Mouse (Mus musculus): ENCODE data around the gene Icam4.

Icam4 gene

DNA sequence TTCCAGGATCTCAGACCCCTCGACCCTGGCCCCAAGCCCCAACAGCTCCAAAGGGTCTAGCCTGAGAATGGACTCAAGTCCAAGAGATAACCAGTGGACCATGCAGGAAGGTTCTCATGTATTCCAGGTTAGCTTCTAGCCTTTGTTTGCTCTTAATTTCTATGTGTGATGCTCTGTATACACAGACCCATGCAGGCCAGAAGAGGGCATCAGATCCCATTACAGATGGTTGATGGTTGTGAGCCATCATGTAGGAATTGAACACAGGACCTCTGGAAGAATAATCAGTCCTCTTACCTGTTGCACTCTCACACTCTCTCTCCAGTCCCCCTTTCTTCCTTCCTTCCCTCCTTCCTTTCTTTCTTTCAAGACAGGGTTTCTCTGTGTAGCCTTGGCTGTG lies 16.8 kb upstream of the Icam4 start:
- no peak for DNase-seq

DNA sequence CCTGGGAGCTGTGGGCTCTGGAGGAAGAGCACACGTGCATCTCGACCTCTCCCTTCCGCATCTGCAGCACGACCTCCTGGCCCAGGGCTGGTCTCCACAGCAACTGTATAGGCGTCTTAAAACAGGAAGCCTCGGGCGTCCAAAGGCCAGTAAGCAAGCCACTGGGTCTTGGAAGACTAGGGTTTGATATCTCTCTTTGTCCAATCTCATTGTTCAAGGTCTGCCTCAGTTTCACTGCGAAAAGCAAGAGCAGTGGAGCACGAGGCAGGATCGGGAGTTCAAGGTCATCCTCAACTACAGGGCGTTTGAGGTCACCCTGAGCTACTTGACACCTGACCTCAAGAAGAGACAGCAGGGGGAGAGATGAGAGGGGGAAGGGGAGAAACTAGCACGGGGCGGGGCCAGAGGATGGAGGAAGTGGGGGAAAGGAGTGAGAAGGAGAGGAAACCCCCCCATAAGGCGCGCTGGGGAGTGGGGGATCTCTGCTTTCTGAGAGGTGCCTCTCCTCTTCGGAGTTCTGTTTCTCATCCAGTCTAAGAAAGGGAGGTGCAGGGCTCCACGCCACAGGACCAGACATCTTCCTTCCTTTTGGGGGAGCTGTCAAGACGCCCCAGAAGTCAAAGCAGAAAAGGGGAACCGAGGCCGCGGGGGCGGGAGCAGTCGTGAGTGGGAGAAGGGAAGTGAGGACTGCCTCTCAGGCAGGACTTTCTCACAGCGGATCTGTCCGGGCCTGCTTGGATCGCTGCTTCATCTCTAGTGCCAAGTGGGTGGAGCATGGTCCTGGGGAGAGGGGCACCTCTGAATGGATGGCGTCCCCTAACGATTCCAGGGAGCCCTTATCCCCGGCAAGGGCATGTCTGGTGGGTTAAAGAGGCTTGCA lies 14.2 kb upstream of the Icam4 start:
- peak in 1 of 2 experiments; percentile 53 for DNase-seq

DNA sequence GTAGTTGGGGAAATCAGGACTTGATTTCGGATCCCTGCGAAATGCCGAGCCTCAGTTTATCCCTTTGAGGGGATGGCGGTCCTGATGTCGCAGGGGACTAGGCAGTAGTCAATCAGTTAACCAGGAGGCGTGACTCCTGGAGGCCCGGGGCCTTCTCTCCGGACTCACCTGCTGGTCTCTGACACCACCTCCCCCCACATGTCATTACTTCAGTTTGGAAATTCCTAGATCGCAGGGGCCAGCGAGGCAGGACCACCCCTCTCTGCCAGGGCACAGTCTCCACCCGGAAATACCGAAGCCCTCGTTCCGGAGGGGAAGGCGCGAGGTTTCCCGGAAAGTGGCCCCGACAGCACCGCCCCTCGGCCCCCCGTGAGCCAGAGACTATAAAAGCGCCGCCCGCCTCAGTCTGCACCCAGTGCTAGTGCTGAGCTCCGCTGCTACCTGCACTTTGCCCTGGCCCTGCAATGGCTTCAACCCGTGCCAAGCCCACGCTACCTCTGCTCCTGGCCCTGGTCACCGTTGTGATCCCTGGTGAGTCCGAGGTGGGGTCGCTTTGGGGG lies 13.5 kb upstream of the Icam4 start, which contains the start of gene Icam1:
TSS of gene Icam1 (plus strand) at position 415 of the 560 bp plus-strand sequence.
- peak; percentile 34 to 35 for DNase-seq

DNA sequence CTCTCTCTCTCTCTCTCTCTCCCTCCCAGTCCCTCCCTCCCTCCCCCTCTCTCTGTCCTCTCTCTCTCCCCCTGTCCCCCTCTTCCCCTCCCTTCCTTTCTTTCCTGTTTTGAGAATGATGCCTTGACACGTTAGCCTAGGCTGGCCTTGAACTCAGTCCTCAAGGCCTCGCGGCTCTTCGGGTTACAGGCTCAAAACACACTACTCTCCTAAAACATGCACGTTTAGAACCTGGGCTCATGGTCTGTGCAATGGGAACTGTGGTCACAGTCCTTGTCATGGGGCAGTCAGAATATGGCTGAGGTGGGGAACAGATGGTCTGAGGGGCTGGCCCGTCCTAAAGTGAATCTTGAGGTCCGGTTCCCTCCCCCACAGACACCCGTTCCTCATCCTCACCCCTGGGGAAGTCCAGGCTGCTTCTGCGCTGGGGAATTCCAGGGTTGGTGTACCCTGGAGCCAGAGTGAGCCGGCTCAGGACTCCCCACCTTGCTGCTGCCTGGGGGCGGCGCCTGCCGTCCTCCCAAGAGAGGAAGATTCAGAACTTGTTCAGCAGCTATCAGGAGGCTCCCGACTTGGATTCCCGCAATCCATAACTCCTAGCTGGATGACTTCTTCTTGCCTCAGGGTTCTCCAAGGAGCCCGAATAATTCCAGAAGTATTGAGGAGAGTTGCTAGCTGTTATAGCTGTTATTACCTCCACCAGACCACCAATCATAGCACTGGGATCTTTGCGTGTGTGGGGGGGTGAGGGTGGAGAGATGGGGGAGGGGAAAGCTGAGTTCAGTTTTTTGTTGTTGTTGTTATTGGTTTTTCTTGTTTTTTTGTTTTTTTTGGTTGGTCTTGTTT lies 12.6 kb upstream of the Icam4 start:
- no peak for DNase-seq

DNA sequence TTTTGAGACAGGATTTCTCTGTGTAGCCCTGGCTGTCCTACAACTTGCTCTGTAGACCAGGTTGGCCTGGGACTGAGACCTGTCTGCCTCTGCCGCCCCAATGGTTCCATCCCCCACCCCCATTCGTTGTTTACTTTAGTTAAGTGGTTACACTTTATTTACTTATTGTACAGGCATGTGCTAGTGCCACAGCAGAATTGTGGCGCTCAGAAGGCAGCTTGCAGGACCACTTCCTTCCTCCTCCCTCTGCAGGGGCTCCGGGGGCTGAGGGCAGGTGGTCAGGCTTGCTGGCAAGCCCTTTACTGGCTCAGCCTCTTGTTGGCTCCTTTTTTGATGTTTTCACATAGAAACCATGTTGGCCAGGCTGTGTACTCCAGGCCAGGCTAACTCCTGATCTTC lies 12.0 kb upstream of the Icam4 start:
- peak in 1 of 2 experiments; percentile 34 for DNase-seq

DNA sequence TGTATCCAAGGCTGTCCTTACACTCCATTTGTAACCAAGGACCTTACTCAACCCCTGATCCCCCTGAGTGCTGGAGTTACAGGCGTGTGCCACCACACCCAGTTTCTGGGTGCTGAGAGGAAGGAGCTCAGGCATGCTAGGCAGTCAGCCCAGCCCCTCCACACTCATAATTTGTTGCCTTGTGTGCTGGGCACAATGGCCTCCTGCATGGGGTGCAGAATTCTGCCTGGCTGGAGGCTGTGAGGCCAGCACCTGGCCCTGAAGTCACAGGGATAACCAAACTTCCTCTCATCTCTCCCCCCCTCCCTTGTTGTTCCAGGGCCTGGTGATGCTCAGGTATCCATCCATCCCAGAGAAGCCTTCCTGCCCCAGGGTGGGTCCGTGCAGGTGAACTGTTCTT lies 10.6 kb upstream of the Icam4 start:
- no peak for DNase-seq

DNA sequence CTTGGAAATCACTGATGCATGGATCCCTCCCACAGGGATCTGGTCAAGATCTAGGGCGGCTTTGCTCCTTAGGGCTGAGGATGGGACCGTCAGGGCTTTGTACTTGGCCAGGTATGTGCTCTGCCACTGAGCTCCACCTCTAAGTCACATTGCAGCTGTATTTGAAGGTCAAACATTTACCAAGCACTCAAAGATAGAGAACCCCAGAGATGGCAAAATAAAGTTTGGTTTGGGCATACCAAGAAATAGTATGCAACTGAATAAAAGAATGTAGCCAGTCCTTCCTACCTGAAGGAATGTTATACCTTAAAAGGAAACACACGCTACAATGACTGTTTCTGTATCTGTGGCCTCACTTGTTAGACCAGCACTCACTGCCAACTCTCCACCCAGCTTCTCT lies 7.8 kb upstream of the Icam4 start:
- no peak for DNase-seq

DNA sequence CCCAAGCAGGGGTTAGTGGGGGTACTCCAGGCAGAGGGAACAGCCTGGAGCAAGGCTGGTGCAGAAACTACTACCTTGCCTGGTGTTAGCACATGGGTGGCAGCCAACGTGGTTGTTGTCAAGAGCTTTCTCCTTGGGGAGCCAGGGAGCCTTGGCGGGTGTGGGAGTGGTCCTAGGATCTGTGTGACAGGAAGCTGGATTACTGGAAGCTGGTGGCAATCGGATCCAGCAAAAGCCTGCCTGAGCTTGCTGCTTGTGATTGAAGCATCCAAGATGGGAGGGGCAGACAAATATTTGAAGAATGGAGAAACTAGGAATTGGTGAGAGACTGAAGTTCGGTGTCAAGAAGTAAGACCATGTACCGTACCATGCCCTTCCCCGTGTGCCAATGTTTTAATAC lies 6.9 kb upstream of the Icam4 start:
- no peak for DNase-seq

DNA sequence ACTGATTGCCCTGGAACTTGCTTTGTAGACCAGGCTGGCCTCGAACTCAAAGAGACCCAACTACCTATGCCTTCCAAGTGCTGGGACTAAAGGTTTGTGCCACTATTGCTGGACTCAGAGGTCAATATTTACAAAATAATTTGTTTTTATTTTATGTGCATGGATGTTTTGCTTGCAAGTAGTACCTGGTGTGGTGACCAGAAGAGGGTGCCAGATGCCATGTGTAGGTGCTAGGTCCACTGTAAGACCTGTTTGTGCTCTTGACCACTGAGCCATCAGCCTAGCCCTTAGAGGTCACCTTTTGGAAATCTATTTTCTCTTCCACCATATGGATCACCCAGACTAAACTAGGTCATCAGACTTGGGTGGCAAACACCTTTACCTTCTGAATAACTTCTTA lies 6.4 kb upstream of the Icam4 start:
- DNase-seq: no peak

DNA sequence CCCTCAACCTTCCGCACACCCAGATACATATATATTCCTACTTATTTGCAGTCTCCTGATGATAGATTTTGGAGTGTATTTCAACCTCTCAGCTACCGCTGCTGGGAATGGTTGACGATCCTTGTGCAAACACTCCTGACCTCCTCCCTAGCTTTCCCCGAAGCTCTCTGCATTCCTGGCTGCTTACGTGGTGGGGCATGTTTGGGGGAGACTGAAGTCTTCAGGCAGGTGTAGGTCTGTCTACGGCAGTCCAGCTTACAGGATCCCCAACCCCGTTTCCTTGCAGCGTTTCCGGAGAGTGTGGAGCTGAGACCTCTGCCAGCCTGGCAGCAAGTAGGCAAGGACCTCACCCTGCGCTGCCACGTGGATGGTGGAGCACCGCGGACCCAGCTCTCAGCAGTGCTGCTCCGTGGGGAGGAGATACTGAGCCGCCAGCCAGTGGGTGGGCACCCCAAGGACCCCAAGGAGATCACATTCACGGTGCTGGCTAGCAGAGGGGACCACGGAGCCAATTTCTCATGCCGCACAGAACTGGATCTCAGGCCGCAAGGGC lies 3.8 kb upstream of the Icam4 start:
- DNase-seq: no peak

DNA sequence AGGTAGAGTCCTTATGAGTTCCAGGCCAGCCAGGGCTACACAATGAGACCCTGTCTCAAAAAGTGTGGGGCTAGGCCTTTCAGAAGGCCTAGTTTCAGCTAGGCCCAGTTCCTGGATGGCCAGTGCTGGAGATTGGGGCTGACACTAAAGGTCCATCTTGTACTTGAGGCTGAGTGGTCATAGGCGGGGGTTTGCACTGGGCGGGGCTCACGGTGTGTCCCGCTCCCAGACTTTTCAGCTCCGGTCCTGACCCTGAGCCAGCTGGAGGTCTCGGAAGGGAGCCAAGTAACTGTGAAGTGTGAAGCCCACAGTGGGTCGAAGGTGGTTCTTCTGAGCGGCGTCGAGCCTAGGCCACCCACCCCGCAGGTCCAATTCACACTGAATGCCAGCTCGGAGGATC lies 2.3 kb upstream of the Icam4 start:
- no peak for DNase-seq

DNA sequence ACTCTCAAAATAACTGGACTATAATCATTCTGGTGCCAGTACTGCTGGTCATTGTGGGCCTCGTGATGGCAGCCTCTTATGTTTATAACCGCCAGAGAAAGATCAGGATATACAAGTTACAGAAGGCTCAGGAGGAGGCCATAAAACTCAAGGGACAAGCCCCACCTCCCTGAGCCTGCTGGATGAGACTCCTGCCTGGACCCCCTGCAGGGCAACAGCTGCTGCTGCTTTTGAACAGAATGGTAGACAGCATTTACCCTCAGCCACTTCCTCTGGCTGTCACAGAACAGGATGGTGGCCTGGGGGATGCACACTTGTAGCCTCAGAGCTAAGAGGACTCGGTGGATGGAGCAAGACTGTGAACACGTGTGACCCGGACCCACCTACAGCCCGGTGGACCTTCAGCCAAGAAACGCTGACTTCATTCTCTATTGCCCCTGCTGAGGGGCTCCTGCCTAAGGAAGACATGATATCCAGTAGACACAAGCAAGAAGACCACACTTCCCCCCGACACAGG lies 1.3 kb upstream of the Icam4 start:
- DNase-seq: peak; percentile 54 to 59

DNA sequence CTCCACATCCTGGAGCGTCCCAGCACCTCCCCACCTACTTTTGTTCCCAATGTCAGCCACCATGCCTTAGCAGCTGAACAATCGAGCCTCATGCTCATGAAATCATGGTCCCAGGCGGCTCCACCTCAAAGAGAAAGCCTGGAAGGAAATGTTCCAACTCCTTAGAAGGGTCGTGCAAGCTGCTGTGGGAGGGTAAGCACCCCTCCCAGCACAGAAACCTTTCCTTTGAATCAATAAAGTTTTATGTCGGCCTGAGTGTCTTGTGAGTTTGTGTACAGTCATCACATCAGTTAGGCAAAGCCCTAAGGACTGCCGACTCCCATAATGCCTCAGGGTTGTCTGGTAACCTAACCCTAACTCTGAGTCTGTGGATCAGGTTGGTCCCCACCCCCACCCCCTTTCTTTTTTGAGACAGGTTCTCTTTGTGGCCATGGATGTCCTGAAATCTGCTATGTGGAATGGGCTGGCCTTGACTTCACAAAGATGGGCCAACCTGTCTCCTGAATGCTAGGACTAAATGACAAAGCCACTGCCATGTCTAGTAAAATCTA lies 538 bp upstream of the Icam4 start:
- DNase-seq: no peak

DNA sequence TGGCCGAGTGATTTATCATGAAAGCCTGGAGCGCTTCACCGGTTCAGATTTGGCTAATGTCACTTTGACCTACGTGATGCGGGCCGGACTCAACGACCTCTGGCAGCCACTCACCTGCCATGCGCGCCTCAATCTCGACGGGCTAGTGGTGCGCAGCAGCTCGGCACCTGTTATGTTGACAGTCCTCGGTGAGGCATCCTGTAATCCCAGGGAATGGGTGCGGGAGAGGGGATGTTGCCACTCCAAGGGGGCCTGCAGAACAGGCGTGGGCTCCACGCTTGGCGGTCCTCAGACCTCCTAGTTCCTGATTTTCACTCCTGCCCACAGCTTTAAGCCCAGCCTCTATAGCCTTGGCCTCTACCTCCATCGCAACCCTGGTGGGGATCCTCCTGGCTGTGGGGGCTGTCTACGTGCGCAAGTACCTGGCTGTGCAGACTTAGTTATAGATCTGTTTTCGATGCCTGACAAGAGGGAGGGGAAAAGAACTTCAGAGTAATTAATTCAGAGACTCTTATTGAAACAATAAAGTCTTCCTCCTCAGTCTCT lies 955 bp downstream of the Icam4 start:
- DNase-seq: no peak

DNA sequence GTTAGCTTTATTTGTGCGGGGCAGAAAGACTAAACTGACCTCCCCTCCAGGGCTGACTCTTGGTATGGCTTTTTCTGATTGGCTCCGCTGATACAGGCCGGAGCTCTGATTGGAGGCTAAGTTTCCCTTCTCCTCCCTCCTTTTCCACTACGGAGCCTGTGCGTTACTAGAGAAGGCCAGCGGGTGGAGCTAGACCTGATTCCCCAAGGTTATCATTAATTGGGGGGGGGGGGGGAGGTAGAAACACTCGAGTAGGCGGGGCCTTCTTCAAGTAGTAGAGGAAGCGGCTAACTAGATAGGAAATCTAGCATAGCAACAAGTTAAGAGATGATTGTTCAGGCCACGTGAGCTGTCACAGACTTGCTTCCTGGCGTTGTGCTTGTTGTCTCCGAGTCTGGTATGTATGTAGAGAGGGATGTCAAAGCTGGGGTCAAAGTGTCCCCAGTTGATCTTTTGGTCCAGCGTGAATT lies 1.6 kb downstream of the Icam4 start:
- peak; percentile 90 to 92 for DNase-seq

DNA sequence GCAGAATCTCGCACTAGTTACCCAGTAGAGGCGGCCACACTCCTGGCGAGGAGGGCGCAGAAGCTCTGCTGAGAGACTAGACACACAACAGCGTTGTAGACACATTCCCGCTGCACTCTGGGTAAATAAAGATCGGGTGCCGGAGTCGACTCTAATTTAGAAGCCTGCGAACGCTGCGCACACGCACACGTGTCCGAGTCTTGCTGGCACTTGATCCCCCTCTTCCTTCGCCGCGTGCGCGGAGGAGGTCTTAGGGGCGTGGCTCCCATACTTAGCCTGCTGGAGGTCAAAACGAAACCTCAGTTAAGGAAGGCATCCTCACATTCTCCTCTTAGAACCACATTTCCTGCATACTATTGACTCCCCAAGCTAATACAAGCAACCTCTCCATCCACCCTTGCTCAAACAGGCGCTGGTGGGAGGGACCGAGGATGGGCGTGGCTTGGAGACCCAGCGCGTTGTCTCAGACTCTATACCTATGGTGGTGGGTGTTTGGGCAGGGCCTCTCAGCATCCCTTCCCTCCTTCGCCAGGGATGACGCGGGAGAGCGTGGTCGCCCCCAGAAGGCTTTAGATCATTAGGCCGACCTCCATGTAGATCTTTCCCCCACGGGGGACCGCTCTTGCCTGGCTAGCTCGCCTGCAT lies 2.2 kb downstream of the Icam4 start:
- DNase-seq: peak; percentile 67 to 68

DNA sequence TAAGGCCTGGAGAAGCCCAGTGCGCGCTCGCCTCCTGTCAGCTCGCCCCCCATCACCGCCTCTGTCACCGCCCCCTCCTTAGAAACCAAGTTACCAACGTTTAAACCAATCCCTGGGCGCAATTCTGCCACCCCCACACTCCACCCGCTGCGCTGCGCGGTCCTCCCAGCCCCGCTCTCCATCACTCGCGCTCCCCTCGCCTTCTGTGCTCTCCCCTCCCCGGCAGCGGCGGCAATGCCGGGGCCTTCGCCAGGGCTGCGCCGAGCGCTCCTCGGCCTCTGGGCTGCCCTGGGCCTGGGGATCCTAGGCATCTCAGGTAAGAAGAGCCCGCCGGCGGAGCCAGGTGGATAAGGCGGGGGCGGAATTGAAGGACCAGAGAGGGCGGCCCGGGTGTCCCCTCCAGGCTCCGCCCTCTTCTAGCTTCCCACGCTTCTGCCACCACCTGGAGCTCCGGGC lies 2.8 kb downstream of the Icam4 start, which contains the start of gene Icam5:
TSS of gene Icam5 (plus strand) at position 178 of the 456 bp plus-strand sequence.
- DNase-seq: peak; percentile 54 to 59

DNA sequence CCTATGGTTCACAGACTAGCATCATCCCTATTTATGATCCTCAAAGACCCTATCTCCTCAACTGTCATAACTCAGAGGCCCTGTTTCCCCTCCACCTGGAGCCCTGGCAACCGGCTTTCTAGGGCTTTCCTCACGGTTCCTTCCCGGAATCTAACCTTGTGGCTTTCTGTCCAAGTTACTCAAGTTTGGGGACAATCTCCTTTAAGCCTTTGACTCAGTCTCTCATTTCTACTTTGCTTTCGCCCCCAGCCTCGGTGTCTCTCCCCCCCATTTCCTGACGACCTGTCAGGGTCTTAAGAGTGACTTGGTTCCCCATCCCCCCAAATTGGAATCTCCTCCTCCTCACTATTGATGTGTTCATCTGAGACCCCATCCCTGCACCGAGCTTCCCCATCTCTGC lies 3.3 kb downstream of the Icam4 start:
- no peak for DNase-seq

DNA sequence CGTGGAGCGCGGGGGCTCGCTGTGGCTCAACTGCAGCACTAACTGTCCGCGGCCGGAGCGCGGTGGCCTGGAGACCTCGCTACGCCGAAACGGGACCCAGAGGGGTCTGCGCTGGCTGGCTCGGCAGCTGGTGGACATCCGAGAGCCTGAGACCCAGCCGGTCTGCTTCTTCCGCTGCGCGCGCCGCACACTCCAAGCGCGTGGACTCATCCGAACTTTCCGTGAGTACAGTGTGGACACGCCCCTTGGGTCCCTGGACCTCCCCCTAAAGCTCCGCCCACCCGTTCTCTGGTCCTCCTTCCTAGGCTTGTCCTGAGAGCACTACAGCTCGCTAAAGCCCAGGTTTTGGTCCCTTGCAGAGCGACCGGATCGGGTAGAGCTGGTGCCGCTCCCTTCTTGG lies 4.0 kb downstream of the Icam4 start:
- DNase-seq: peak; percentile 55 to 73

DNA sequence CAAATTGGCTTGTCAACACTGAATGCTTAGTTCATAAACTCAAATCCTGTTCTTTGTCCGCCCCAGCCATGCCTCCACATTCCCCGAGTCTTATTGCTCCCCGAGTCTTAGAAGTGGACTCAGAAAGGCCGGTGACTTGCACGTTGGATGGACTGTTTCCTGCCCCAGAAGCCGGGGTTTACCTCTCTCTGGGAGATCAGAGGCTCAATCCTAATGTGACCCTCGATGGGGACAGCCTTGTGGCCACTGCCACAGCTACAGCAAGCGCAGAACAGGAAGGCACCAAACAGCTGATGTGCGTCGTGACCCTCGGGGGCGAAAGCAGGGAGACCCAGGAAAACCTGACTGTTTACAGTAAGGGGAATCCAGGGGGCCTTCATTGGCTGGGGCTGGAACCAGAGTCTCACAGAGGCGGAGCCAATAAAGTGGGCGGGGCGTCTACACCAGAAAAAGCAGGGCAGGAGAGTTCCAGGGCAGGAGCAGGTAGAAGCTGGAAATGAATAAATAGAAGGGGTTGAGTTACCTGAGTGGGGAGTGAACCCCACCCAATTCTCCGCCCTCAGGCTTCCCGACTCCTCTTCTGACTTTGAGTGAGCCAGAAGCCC lies 5.4 kb downstream of the Icam4 start:
- DNase-seq: no peak

DNA sequence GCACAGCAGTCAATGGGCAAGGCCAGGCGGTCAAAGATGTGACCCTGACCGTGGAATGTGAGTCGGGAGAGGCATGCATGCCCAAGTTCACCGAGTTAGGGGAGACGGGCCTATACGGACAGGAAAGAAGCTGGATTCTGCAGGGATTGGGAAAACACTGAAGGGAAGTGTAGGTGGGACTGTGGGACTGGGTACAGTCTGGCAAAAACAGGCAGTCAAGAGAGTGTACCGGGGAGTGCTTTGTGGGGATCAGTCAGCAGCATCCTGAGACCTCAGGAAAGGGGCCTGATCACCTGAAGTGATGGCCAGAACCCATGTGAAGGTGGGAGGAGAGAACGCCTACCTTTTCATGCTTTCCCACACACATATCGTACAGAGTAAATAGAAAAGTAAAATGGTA lies 6.4 kb downstream of the Icam4 start:
- DNase-seq: no peak
